Mouse (Mus musculus): Measurements from ENCODE around the gene Plcg2. TPM values are rescaled to one million over a fixed set of nuclear protein-coding genes. Genes with fewer than 3 reads are reported as not detected.

Gene Plcg2
- polyA plus RNA-seq, 1 experiment, result 2.7 TPM

GRCm38 (mm10) chr8:117480516-117480915 is 17.6 kb upstream of the Plcg2 start:
- TF ChIP-seq CTCF (IDR thresholded peaks at IDR 0.05; ENCODE audit: extremely low read depth, insufficient read depth, low read length) (no peak), POLR2A (IDR thresholded peaks at IDR 0.05; ENCODE audit: extremely low read depth, insufficient read depth, low read length) (no peak)
- H3K4me1 ChIP-seq (ENCODE audit: control insufficient read depth, insufficient read depth, low read length), result peaks cover 2% of the 10 kb centered on the region
- no peak overlapping the region for H3K4me3 ChIP-seq (ENCODE audit: insufficient read depth, low read length)
- no peak overlapping the region for H3K27ac ChIP-seq (ENCODE audit: insufficient read depth, low read length)

- Histone ChIP-seq H3K4me1 (ENCODE audit: control insufficient read depth, insufficient read depth, low read length) (peaks cover 2% of the 10 kb centered on the region), H3K4me3 (ENCODE audit: insufficient read depth, low read length) (no peak overlapping the region), H3K27ac (ENCODE audit: insufficient read depth, low read length) (no peak overlapping the region)
- TF ChIP-seq CTCF (IDR thresholded peaks at IDR 0.05; ENCODE audit: extremely low read depth, insufficient read depth, low read length), result no peak
Measured at GRCm38 (mm10) chr8:117481830-117482229, 16.3 kb upstream of the Plcg2 start.

DNA sequence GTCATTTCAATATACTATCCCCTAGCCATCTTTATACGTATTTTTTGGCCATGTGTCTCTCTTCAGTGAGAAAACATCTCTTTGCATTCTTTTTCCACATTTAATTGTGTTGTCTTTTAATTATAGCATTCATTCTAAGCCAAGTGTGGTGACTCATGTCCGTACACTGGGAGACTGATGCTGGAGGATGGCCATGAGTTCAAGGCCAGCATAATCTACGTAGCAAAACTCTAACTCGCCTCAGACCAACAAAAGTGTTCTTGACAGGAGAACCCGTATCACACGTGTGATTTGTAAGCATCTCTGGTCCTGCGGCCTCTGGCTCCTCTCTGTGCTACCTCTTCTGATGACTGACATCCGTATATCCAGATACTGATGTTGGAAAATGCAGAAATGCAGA is 13.4 kb upstream of the Plcg2 start:
- Histone ChIP-seq H3K4me1 (ENCODE audit: control insufficient read depth, insufficient read depth, low read length) (peaks cover 2% of the 10 kb centered on the region), H3K27ac (ENCODE audit: insufficient read depth, low read length) (no peak overlapping the region), H3K4me3 (ENCODE audit: insufficient read depth, low read length) (no peak overlapping the region)
- TF ChIP-seq POLR2A (IDR thresholded peaks at IDR 0.05; ENCODE audit: extremely low read depth, insufficient read depth, low read length) (no peak), CTCF (IDR thresholded peaks at IDR 0.05; ENCODE audit: extremely low read depth, insufficient read depth, low read length) (no peak)

DNA sequence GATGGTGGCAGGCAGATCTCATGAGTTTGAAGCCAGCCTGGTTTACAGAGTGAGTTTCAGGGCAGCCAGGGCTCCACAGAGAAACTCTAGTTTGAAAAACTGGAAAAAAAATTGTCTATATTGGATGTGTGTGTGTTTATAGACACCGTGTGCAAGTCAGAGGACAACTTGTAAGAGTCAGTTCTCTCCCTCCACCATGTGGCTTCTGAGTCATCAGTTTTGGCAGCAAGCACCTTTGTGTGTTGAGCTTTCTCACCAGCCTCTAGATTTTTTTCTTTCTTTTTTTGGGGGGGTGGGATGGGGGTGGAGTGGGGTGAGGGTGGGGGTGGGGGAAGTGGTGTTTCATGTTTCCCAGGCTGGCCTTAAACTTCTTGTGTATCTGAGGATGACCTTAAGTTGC is 12.8 kb upstream of the Plcg2 start:
- no peak overlapping the region for H3K27ac ChIP-seq (ENCODE audit: insufficient read depth, low read length)
- TF ChIP-seq CTCF (IDR thresholded peaks at IDR 0.05; ENCODE audit: extremely low read depth, insufficient read depth, low read length) (no peak), POLR2A (IDR thresholded peaks at IDR 0.05; ENCODE audit: extremely low read depth, insufficient read depth, low read length) (no peak)
- H3K4me3 ChIP-seq (ENCODE audit: insufficient read depth, low read length), result no peak overlapping the region
- H3K4me1 ChIP-seq (ENCODE audit: control insufficient read depth, insufficient read depth, low read length), result peaks cover 2% of the 10 kb centered on the region

GRCm38 (mm10) chr8:117488246-117489005 is 9.7 kb upstream of the Plcg2 start:
- Histone ChIP-seq H3K4me1 (ENCODE audit: control insufficient read depth, insufficient read depth, low read length) (peaks cover 2% of the 10 kb centered on the region), H3K27ac (ENCODE audit: insufficient read depth, low read length) (no peak overlapping the region), H3K4me3 (ENCODE audit: insufficient read depth, low read length) (no peak overlapping the region)
- TF ChIP-seq POLR2A (IDR thresholded peaks at IDR 0.05; ENCODE audit: extremely low read depth, insufficient read depth, low read length), result no peak
- no peak for TF ChIP-seq CTCF (IDR thresholded peaks at IDR 0.05; ENCODE audit: extremely low read depth, insufficient read depth, low read length)

DNA sequence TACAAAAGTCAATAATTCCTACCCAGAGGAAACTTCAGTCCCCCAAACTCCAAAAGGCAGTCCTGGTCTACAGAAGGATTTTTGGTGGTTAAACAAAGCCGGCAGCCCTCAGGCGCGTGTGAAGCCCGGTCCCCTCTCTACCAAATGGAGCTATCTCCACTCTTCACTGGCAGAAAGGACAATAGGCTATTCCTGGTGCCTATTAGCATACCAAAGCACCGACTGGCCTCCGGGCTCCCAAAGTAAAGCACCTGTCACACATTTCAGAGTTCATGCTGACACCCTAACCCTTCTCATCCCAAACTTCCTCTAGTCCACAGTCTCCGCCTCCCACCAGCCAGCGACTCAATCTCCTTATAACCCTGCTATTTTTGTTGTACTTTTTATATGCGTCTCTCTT is 4.5 kb upstream of the Plcg2 start:
- H3K4me3 ChIP-seq (ENCODE audit: insufficient read depth, low read length), result no peak overlapping the region
- H3K4me1 ChIP-seq (ENCODE audit: control insufficient read depth, insufficient read depth, low read length), result no peaks in the 10 kb centered on the region
- TF ChIP-seq POLR2A (IDR thresholded peaks at IDR 0.05; ENCODE audit: extremely low read depth, insufficient read depth, low read length) (no peak), CTCF (IDR thresholded peaks at IDR 0.05; ENCODE audit: extremely low read depth, insufficient read depth, low read length) (no peak)
- H3K27ac ChIP-seq (ENCODE audit: insufficient read depth, low read length), result no peak overlapping the region

GRCm38 (mm10) chr8:117494874-117495273 is 3.2 kb upstream of the Plcg2 start:
- TF ChIP-seq CTCF (IDR thresholded peaks at IDR 0.05; ENCODE audit: extremely low read depth, insufficient read depth, low read length), result no peak
- no peak for TF ChIP-seq POLR2A (IDR thresholded peaks at IDR 0.05; ENCODE audit: extremely low read depth, insufficient read depth, low read length)
- no peaks in the 10 kb centered on the region for H3K4me1 ChIP-seq (ENCODE audit: control insufficient read depth, insufficient read depth, low read length)
- H3K4me3 ChIP-seq (ENCODE audit: insufficient read depth, low read length), result no peak overlapping the region
- H3K27ac ChIP-seq (ENCODE audit: insufficient read depth, low read length), result no peak overlapping the region

DNA sequence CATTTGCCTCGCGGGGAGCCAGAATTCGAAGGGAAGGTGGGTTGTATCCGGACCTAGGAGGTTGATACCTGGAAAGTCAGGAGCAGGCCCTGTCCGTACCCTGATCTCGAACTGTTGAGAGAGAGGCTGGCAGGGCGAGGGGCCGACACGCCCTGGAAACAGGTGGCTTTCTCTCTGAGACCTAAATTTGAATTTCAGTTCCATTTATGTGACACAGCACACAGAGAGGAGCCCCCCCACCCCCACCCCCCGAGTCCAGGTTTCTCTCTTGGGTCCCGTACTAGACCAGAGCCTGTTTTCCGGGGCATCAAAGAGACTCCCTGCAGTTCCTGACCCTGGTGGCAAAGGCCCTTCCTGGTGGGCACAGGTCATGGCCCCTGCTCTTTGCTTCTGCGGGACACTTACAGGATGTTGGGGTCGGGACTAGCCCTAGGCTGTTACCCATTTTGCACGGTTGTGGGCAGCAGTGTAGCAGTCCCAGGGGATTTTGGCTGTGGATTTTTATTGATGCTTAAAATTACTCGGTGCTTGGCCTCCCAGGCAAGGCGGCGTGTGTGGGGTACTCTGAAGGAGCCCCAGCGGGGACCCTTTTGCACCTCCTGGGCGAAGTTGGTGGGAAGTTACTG is 937 bp downstream of the Plcg2 start:
- Histone ChIP-seq H3K4me1 (ENCODE audit: control insufficient read depth, insufficient read depth, low read length) (no peaks in the 10 kb centered on the region), H3K27ac (ENCODE audit: insufficient read depth, low read length) (no peak overlapping the region), H3K4me3 (ENCODE audit: insufficient read depth, low read length) (peak overlapping the region; percentile 41)
- TF ChIP-seq POLR2A (IDR thresholded peaks at IDR 0.05; ENCODE audit: extremely low read depth, insufficient read depth, low read length) (no peak), CTCF (IDR thresholded peaks at IDR 0.05; ENCODE audit: extremely low read depth, insufficient read depth, low read length) (no peak)

GRCm38 (mm10) chr8:117500232-117500823 is 2.2 kb downstream of the Plcg2 start:
- Histone ChIP-seq H3K27ac (ENCODE audit: insufficient read depth, low read length) (no peak overlapping the region), H3K4me3 (ENCODE audit: insufficient read depth, low read length) (no peak overlapping the region), H3K4me1 (ENCODE audit: control insufficient read depth, insufficient read depth, low read length) (no peaks in the 10 kb centered on the region)
- TF ChIP-seq POLR2A (IDR thresholded peaks at IDR 0.05; ENCODE audit: extremely low read depth, insufficient read depth, low read length), result no peak
- no peak for TF ChIP-seq CTCF (IDR thresholded peaks at IDR 0.05; ENCODE audit: extremely low read depth, insufficient read depth, low read length)

GRCm38 (mm10) chr8:117501323-117501722 is 3.2 kb downstream of the Plcg2 start:
- no peak for TF ChIP-seq POLR2A (IDR thresholded peaks at IDR 0.05; ENCODE audit: extremely low read depth, insufficient read depth, low read length)
- TF ChIP-seq CTCF (IDR thresholded peaks at IDR 0.05; ENCODE audit: extremely low read depth, insufficient read depth, low read length), result no peak
- no peak overlapping the region for H3K4me3 ChIP-seq (ENCODE audit: insufficient read depth, low read length)
- no peak overlapping the region for H3K27ac ChIP-seq (ENCODE audit: insufficient read depth, low read length)
- H3K4me1 ChIP-seq (ENCODE audit: control insufficient read depth, insufficient read depth, low read length), result no peaks in the 10 kb centered on the region

Data from cortical plate, adult 2 months (tissue).